Mouse (Mus musculus) thymus, adult 18-20 months (tissue): ENCODE measurements around the gene Ighmbp2.
"Not testable (repeated sequence)": the region's sequence is repeated elsewhere in the genome, so short reads cannot be mapped to it uniquely, and the experiment has no call there.

ENCODE experiments used
- DNase-seq, 2 experiments: peaks; one replicate each; pipeline ENCODE4 v3.0.0; 2022; ENCODE audit warnings: mixed read lengths in 2 of 2

Gene Ighmbp2

GRCm38 (mm10) chr19:3275744-3276365 lies 7.0 kb downstream of the Ighmbp2 start:
- no peak for DNase-seq

DNA sequence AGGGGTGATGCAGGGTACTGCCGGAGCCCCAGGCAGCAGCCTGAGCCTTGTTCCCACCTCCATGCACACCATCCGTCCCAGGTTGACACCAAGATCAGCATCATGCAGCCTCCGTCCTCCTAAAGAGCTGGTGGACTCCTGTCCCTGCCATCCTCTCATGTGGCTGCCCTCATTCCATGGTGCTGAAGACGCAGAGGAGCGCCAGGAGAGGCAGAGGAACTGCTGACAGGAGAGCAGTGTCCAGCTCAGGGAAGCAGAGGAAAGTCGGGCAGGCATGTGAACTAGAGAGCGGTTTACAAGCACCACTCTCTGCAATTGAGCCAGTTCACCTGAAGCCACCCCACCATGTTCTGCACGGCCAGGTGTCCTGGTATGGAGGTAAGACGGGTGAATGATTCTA lies 9.5 kb downstream of the Ighmbp2 start:
- DNase-seq = no peak

DNA sequence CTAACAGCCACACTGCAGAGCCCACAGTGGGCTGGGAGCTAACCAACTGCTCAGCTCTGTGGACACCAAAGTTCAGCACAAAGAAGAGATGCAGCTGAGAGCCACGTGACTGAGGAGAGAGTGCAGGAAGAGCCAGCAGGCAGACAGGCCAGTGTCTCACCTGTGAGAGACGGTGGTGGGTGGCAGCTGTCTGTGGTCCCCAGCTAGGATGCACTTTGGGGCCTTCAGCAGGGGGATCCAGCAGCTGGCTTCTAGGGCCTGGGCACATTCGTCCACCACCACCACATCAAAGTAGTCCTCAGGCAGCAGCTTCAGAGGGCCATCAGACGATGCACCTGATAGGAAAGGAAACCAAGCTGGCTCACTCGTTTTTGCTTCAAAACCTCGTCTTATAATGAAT lies 11.5 kb downstream of the Ighmbp2 start:
- DNase-seq = no peak

- DNase-seq = no peak
These were observed 13.0 kb downstream of the Ighmbp2 start for GRCm38 (mm10) chr19:3269803-3270202.

GRCm38 (mm10) chr19:3269279-3269678 lies 13.5 kb downstream of the Ighmbp2 start:
- no peak for DNase-seq

GRCm38 (mm10) chr19:3268218-3268980 lies 14.4 kb downstream of the Ighmbp2 start:
- no peak for DNase-seq

DNA sequence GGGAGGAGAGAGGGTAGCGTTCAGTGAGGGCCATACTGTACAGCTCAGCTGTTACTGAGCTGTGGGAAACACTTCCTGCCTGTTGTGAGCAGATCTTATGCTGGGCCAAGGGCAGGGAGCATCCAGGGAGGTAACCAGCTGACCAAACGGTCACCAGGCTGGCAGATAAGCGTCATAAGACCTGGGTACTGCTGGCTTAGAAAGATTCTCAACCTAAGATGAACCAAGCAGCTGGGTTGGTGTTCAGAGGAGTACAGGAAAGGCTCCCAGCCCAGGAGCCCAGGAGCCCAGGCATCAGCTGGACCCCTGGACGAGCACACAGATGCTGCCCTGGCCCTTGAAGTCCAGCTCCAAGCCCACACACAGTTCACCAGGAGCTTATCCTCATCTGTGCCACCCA lies 15.5 kb downstream of the Ighmbp2 start:
- no peak for DNase-seq

- DNase-seq = no peak
These were observed 16.1 kb downstream of the Ighmbp2 start for GRCm38 (mm10) chr19:3266676-3267075.

DNA sequence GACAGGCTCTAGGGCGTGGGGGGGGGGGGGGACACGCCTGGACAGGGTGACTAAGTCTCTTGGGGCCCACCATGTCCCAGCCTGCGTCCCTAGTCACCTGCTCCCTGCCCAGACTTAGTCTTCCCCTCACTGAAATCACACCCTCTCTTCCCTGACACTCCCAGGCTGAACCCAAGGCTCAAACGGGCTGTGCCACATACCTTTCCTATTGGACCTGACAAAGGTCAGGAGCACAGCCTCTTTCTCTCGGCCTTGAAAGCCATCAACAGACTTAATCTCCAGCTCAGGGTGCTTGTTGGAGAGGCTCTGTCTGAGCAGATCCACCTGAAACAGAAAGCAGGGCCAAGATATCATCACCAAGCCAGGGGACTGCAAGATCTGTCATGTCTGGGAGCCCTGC lies 16.7 kb downstream of the Ighmbp2 start:
- DNase-seq = no peak

GRCm38 (mm10) chr19:3265180-3265579 lies 17.6 kb downstream of the Ighmbp2 start:
- no peak for DNase-seq

DNA sequence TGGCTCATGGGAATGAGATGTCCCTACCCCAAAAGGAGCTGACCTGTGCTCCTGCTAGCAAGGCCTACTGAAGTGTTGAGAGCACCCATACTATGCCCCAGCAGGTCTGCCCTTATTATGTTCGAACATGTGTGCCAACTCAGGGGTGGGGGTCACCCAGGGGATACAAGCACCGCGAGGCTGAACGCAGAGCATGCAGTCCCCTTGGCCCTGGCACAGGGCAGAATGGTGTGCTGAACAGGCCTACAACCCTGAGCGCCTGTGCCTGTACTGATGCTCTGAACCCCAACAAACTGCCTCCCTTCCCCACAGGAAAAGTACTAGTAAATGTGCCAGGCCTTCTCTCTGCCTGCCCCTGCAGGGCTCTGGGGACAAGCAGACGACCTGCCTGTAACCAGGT lies 18.5 kb downstream of the Ighmbp2 start:
- DNase-seq = no peak

- no peak for DNase-seq
These were observed 20.9 kb downstream of the Ighmbp2 start for GRCm38 (mm10) chr19:3261764-3262525.

DNA sequence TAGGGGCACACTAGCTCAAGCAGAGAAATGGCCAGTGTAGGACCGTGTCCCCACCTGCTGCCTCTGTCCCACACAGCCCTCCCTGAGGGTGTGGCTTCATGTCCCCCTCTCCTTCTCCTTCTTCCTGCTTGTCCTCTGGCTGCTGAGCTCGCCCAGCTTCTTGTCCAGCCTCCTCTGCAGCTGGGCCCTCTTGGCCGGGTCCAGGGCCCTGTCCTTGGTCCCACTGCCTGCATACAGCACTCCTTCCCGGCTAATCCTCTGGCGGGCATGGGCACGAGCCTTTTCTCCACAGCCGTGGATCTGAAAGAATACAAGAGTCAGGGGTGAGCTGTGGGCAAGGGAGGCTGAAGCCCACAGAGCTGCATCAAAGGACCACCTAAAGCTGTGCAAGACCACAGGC lies 21.5 kb downstream of the Ighmbp2 start:
- DNase-seq = no peak

DNA sequence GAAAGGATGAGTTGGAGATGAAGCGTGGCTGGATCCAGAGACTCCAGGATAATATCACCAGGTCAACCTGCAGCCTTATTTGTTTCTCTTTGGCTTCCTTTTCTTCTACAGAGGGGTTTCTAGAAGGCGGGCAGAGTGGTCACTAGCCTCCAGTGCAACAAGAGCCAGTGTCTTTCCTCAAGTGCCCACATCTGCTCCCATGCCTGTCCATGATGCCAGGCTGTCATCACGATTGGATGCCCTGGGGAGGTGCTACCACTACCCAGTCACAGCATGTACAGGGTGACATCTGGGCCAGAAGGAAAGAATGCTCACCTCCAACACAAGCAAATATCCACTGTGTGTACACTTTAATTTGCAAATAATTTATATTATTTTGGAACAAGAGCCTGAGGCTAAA lies 22.2 kb downstream of the Ighmbp2 start:
- DNase-seq = no peak

DNA sequence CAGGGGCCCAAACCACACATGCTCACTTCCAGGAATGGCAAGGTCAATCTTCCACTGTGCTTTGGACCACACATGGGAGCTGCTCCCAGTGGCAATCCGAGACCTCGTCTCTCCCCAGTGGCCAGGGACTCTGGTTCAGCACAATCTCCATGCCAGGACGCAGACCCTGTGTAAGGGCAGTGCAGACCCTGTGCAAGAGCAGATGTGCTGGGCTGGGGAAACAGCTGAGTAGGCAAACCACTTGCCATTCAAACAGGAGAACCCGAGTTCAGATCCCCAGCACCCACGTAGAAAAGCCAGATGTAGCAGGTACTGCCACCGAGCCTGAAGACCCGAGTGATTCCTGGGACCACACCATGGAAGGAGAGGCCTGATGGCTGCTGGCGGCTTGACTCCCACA lies 22.8 kb downstream of the Ighmbp2 start:
- DNase-seq = no peak

- DNase-seq = not testable (repeated sequence)
These were observed 57.6 kb downstream of the Ighmbp2 start for GRCm38 (mm10) chr19:3225261-3225660.

GRCm38 (mm10) chr19:3214937-3215336 lies 67.9 kb downstream of the Ighmbp2 start:
- not testable (repeated sequence) for DNase-seq
